Mouse (Mus musculus): ENCODE results near the gene Scn2b. TPM values are rescaled to one million over a fixed set of nuclear protein-coding genes. Genes with fewer than 3 reads are reported as not detected.

Scn2b gene
- polyA plus RNA-seq, 1 experiment from 2014 or later: 5.3 TPM

- Histone ChIP-seq H3K9me3 (no peaks in the 10 kb centered on the region), H3K27me3 (ENCODE audit: insufficient read depth, poor library complexity, severe bottlenecking) (peaks cover 23% of the 10 kb centered on the region)
- 27% methylated on average over 3 of the region's 3 CpGs for WGBS
These were observed 19.2 kb upstream of the Scn2b start for GRCm38 (mm10) chr9:45098426-45098825.

GRCm38 (mm10) chr9:45102528-45102927 lies 15.1 kb upstream of the Scn2b start:
- peaks cover 18% of the 10 kb centered on the region for H3K4me1 ChIP-seq
- 0 out of 2 replicates have a peak, but pooled peaks cover 8% of the 10 kb centered on the region for H3K27me3 ChIP-seq (ENCODE audit: insufficient read depth, poor library complexity, severe bottlenecking)
- H3K4me3 ChIP-seq: no peak overlapping the region
- H3K27ac ChIP-seq: no peak overlapping the region
- no peaks in the 10 kb centered on the region for H3K36me3 ChIP-seq
- no peaks in the 10 kb centered on the region for H3K9me3 ChIP-seq
- DNase-seq (ENCODE audit: low spot score): no peak
- WGBS: 88% methylated on average over 1 of the region's 1 CpGs

More at GRCm38 (mm10) chr9:45098426-45098825, 19.2 kb upstream of the Scn2b start:
- peaks cover 9% of the 10 kb centered on the region for H3K4me1 ChIP-seq
- H3K36me3 ChIP-seq: no peaks in the 10 kb centered on the region
- no peak for DNase-seq (ENCODE audit: low spot score)
- no peak overlapping the region for H3K4me3 ChIP-seq
- no peak overlapping the region for H3K27ac ChIP-seq

GRCm38 (mm10) chr9:45103211-45103979 lies 14.2 kb upstream of the Scn2b start:
- H3K27ac ChIP-seq: peak overlapping the region; percentile 65; the same call in 1 of the 2 replicates
- no peaks in the 10 kb centered on the region for H3K36me3 ChIP-seq
- DNase-seq (ENCODE audit: low spot score): no peak
- no peaks in the 10 kb centered on the region for H3K9me3 ChIP-seq
- peaks cover 18% of the 10 kb centered on the region for H3K4me1 ChIP-seq
- 0 out of 2 replicates have a peak, but pooled peaks cover 7% of the 10 kb centered on the region for H3K27me3 ChIP-seq (ENCODE audit: insufficient read depth, poor library complexity, severe bottlenecking)
- H3K4me3 ChIP-seq: 0 out of 2 replicates have a peak overlapping the region, but pooled peaks have one; percentile 5
- 29% methylated on average over 11 of the region's 11 CpGs for WGBS

DNA sequence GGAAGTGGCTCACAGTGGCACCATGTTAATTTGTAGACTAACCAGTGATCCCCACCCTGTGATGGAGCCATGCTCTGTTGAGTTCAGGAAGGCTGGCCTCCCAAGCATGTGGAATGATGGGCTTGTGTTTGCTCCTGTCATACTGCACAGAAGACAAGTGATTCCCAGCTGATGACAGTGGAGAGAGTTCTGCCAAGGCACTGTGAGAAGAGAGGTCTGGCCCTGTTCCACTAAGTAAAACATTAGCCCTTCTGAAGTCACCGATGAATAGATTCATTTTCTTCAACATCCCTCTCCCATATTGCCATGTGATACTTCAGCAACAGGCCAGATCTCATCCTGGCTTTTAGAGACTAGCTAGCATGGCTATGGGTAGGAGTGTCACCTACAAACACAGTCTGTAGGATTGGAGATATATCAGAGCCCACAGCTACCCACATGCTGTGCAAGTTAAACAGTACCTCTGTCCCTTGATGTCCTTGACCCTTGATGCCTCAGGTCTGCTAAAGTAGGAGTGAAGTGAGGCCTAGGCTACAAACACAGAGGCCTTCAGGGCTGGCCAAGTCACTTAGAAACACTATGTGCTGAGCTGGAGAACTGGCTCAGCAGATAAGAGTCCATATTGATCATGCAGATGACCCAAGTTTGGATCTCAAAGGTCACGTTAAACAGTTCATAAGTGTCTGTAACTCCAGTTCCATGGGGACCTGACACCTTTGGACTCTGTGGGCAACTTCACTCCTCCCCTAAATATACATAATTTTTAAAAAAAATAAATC lies 11.8 kb upstream of the Scn2b start:
- no peaks in the 10 kb centered on the region for H3K9me3 ChIP-seq
- no peak overlapping the region for H3K27ac ChIP-seq
- DNase-seq (ENCODE audit: low spot score): no peak
- no peaks in the 10 kb centered on the region for H3K27me3 ChIP-seq (ENCODE audit: insufficient read depth, poor library complexity, severe bottlenecking)
- 84% methylated on average over 2 of the region's 2 CpGs for WGBS
- H3K4me3 ChIP-seq: no peak overlapping the region
- no peaks in the 10 kb centered on the region for H3K36me3 ChIP-seq
- H3K4me1 ChIP-seq: peaks cover 18% of the 10 kb centered on the region

- peaks cover 20% of the 10 kb centered on the region for H3K4me1 ChIP-seq
- H3K36me3 ChIP-seq: no peaks in the 10 kb centered on the region
- peak overlapping the region; percentile 51 for H3K4me3 ChIP-seq
- WGBS: 7% methylated on average over 14 of the region's 14 CpGs
- peaks cover 11% of the 10 kb centered on the region; the same call in 1 of the 2 replicates for H3K27me3 ChIP-seq (ENCODE audit: insufficient read depth, poor library complexity, severe bottlenecking)
- H3K9me3 ChIP-seq: no peaks in the 10 kb centered on the region
- H3K27ac ChIP-seq: peak overlapping the region; percentile 64
- DNase-seq (ENCODE audit: low spot score): no peak
These were observed 1.9 kb upstream of the Scn2b start for GRCm38 (mm10) chr9:45115706-45116105.

DNA sequence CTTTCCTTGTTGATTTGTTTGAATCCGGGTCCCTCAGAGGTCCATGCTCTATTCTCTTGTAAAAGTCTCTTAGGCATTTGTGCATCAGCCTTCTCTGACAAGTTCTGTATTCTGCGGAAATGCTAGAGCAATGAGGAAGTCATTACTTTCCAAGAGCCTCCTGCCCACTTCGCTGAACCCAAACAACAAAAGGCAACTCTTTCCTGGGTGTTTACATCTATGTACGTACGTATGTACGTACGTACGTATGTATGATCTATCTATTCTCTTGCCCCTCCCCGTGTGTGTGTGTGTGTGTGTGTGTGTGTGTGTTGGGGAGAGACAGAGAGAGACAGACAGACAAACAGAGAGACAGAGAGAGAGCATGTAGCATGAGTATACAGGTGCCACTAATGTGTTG lies 763 bp upstream of the Scn2b start:
- H3K27ac ChIP-seq: no peak overlapping the region
- WGBS: 67% methylated on average over 9 of the region's 9 CpGs
- H3K4me1 ChIP-seq: peaks cover 20% of the 10 kb centered on the region
- no peak for DNase-seq (ENCODE audit: low spot score)
- no peak overlapping the region for H3K4me3 ChIP-seq
- H3K9me3 ChIP-seq: no peaks in the 10 kb centered on the region
- peaks cover 14% of the 10 kb centered on the region; the same call in 1 of the 2 replicates for H3K27me3 ChIP-seq (ENCODE audit: insufficient read depth, poor library complexity, severe bottlenecking)
- H3K36me3 ChIP-seq: no peaks in the 10 kb centered on the region

- H3K27ac ChIP-seq: peak overlapping the region; percentile 93
- no peak for DNase-seq (ENCODE audit: low spot score)
- H3K36me3 ChIP-seq: no peaks in the 10 kb centered on the region
- H3K4me1 ChIP-seq: peaks cover 33% of the 10 kb centered on the region
- H3K4me3 ChIP-seq: peak overlapping the region; percentile 68
- H3K9me3 ChIP-seq: no peaks in the 10 kb centered on the region
- WGBS: 25% methylated on average over 10 of the region's 10 CpGs
- peaks cover 14% of the 10 kb centered on the region; the same call in 1 of the 2 replicates for H3K27me3 ChIP-seq (ENCODE audit: insufficient read depth, poor library complexity, severe bottlenecking)
These were observed 970 bp downstream of the Scn2b start for GRCm38 (mm10) chr9:45118552-45118951.

DNA sequence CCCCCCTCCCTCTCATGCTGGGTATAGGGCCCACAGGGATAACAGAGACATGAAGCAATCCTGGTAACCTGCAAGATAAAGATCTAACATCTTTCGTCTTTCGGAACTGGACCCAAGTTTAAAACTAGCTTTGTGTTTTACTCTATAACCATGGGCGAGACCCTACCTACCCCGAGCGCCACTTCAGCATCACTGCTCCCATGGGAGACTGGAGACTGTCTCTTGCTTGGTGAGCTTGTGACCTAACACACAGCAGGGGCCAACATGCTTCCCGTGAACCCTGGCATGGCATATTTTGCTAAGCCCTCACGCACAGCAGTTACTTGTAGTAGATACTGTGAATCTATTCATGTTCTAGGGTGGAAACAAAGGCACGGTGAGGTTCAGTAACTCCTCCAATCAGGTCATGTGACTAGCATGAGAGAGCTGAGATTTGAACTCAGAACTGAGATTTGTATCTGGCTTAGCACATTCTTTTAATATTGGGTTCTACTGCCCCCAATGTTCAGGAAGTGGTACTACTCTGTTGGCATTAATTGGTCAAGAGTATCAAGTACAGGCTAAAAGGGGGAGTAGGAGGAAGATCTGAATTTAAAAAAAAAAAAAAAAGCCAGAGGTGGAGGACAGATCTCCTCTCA lies 1.9 kb downstream of the Scn2b start:
- H3K27me3 ChIP-seq (ENCODE audit: insufficient read depth, poor library complexity, severe bottlenecking): peaks cover 19% of the 10 kb centered on the region; the same call in 1 of the 2 replicates
- no peak overlapping the region for H3K4me3 ChIP-seq
- H3K4me1 ChIP-seq: peaks cover 33% of the 10 kb centered on the region
- DNase-seq (ENCODE audit: low spot score): no peak
- no peaks in the 10 kb centered on the region for H3K9me3 ChIP-seq
- WGBS: 91% methylated on average over 8 of the region's 8 CpGs
- no peak overlapping the region for H3K27ac ChIP-seq
- no peaks in the 10 kb centered on the region for H3K36me3 ChIP-seq

DNA sequence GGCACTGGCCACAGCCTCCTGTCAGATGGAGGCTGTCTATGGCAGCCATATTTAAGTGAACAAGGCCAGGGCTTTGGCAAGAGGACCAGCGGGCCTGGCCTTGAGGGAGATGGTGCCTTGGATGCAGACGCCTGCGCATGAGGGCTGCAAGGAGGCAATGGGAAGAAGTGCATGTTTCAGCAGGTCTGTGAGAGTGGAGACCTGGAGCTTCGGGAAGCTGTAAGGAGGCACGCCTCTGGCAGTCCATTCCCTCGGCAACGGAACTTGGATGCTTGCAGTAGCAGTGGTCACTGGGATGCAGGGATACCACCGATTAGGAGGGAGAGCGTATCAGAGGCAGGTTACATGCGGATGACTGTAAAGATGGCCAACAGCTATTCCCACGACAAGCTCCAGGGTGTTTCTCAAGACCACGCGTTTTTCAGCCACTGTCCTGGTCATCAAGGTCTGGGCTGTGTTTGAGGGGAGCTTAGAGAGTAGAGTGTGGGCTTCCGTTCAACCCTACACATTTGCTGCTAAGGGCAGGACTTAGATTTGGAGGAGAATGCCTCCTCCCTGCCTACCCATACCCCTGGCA lies 2.5 kb downstream of the Scn2b start:
- Histone ChIP-seq H3K4me3 (no peak overlapping the region), H3K27me3 (ENCODE audit: insufficient read depth, poor library complexity, severe bottlenecking) (peaks cover 19% of the 10 kb centered on the region; the same call in 1 of the 2 replicates), H3K9me3 (no peaks in the 10 kb centered on the region), H3K27ac (no peak overlapping the region), H3K4me1 (peaks cover 33% of the 10 kb centered on the region), H3K36me3 (no peaks in the 10 kb centered on the region)
- no peak for DNase-seq (ENCODE audit: low spot score)
- 84% methylated on average over 14 of the region's 14 CpGs for WGBS

DNA sequence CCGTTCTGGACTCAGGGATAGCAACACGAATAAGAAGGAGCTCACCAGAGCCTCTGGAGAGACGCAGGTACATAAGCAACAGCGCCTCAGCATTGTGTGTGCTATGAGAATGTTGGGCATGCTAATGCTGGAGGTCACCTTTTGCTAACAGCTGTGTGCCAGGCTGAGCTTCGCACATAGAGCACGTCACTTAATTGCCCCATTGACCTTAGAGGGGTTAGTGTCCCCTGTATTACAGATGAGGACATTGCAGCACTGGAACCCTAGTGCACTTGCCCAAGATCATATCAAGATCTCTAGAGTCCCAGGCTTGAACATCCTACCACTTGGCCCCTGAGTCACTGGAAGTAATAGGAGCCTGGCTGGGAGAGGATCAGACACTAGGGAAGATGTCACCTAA lies 3.0 kb downstream of the Scn2b start:
- 80% methylated on average over 6 of the region's 6 CpGs for WGBS
- Histone ChIP-seq H3K4me1 (peaks cover 33% of the 10 kb centered on the region), H3K36me3 (no peaks in the 10 kb centered on the region), H3K27me3 (ENCODE audit: insufficient read depth, poor library complexity, severe bottlenecking) (peaks cover 19% of the 10 kb centered on the region; the same call in 1 of the 2 replicates), H3K4me3 (no peak overlapping the region), H3K9me3 (no peaks in the 10 kb centered on the region), H3K27ac (no peak overlapping the region)
- DNase-seq (ENCODE audit: low spot score): no peak

DNA sequence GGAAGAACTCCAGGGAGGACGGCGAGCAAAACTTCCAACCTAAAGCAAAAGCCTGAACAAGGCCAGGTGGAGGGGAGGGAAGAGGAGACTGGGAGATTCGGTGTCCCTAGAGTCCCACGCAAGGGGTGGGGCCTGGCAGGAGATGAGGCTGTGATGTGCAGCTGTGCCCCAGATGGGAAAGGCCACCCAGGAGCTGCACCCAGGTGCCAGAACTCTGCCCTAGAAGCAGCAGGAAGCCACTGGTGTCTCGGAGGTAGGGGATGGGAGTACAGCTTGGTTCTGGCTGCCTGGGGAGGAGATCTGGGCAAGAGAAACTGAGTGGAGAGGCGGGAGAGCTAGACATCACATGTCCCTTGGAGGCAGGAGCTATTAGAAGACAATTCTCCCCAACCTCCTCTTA lies 3.4 kb downstream of the Scn2b start:
- Histone ChIP-seq H3K4me1 (peaks cover 29% of the 10 kb centered on the region), H3K4me3 (no peak overlapping the region), H3K9me3 (no peaks in the 10 kb centered on the region), H3K27ac (no peak overlapping the region), H3K36me3 (peaks cover 2% of the 10 kb centered on the region; the same call in 1 of the 2 replicates), H3K27me3 (ENCODE audit: insufficient read depth, poor library complexity, severe bottlenecking) (peaks cover 21% of the 10 kb centered on the region; the same call in 1 of the 2 replicates)
- no peak for DNase-seq (ENCODE audit: low spot score)
- 45% methylated on average over 6 of the region's 6 CpGs for WGBS

DNA sequence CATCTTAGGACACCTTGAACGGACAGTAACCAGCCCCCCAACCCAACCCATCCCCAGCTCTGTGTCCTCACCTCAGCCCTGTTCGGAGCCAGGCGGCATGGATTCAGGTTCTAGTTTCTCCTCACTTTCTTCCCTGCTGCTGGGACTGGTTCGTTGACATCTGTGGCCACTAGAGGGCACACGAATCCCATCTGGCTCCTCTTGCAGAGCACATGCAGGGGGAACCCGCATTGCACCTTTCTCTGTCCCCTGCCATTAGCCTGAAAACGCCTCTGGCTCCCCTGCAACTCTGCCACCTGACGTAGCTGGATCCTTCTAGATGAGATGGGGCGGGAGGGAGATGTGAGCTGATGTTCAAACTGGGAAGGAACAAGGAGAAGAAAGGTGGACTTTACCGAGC lies 4.2 kb downstream of the Scn2b start:
- peaks cover 26% of the 10 kb centered on the region for H3K4me1 ChIP-seq
- peak; percentile 87 for DNase-seq (ENCODE audit: low spot score)
- no peaks in the 10 kb centered on the region for H3K9me3 ChIP-seq
- peaks cover 4% of the 10 kb centered on the region; the same call in 1 of the 2 replicates for H3K36me3 ChIP-seq
- 3% methylated on average over 10 of the region's 10 CpGs for WGBS
- H3K27me3 ChIP-seq (ENCODE audit: insufficient read depth, poor library complexity, severe bottlenecking): peaks cover 27% of the 10 kb centered on the region; the same call in 1 of the 2 replicates
- H3K4me3 ChIP-seq: peak overlapping the region; percentile 38
- H3K27ac ChIP-seq: 0 out of 2 replicates have a peak overlapping the region, but pooled peaks have one; percentile 38

Data from heart, embryonic 10.5 days (tissue).